Mouse (Mus musculus) embryo, embryonic 10 days (tissue): Measurements from ENCODE around the gene Gm21366.
"Not testable (repeated sequence)": the region's sequence is repeated elsewhere in the genome, so short reads cannot be mapped to it uniquely, and the experiment has no call there.

Source experiments
- DNase-seq: peaks from one replicate; pipeline ENCODE4 v3.0.0-alpha.2; 2015; ENCODE audit warnings: low spot score

The Gm21366 gene

GRCm38 (mm10) chrY:22861156-22861555 is at the start of gene Gm21366:
TSS of gene Gm21366 (minus strand) at chrY:22861256.
- not testable (repeated sequence) for DNase-seq
